Mouse (Mus musculus): ENCODE measurements around the gene Plppr4.

The Plppr4 gene

GRCm38 (mm10) chr3:117360528-117360927, at the start of gene Plppr4:
Plppr4 (minus strand) TSS chr3:117360876.
- DNase-seq (ENCODE audit: low spot score) = no peak

- no peak for DNase-seq (ENCODE audit: low spot score)
Measured at GRCm38 (mm10) chr3:117405821-117406220, 45.1 kb upstream of the Plppr4 start.

- no peak for DNase-seq (ENCODE audit: low spot score)
Measured at GRCm38 (mm10) chr3:117403740-117404139, 43.1 kb upstream of the Plppr4 start.

GRCm38 (mm10) chr3:117366041-117366440, 5.4 kb upstream of the Plppr4 start:
- DNase-seq (ENCODE audit: low spot score) = no peak

GRCm38 (mm10) chr3:117359686-117360521, 772 bp downstream of the Plppr4 start:
- DNase-seq (ENCODE audit: low spot score) = no peak

- no peak for DNase-seq (ENCODE audit: low spot score)
Measured at GRCm38 (mm10) chr3:117358981-117359628, 1.6 kb downstream of the Plppr4 start.

GRCm38 (mm10) chr3:117357367-117357766, 3.3 kb downstream of the Plppr4 start:
- DNase-seq (ENCODE audit: low spot score) = no peak

GRCm38 (mm10) chr3:117353940-117354339, 6.7 kb downstream of the Plppr4 start:
- DNase-seq (ENCODE audit: low spot score) = no peak

- DNase-seq (ENCODE audit: low spot score) = no peak
Measured at GRCm38 (mm10) chr3:117346351-117346750, 14.3 kb downstream of the Plppr4 start.

GRCm38 (mm10) chr3:117331502-117331901, 29.2 kb downstream of the Plppr4 start:
- DNase-seq (ENCODE audit: low spot score) = no peak

- DNase-seq (ENCODE audit: low spot score) = no peak
Measured at GRCm38 (mm10) chr3:117329485-117329884, 31.2 kb downstream of the Plppr4 start.

GRCm38 (mm10) chr3:117326551-117326950, 34.1 kb downstream of the Plppr4 start:
- DNase-seq (ENCODE audit: low spot score) = no peak

GRCm38 (mm10) chr3:117319671-117320070, 41.0 kb downstream of the Plppr4 start:
- no peak for DNase-seq (ENCODE audit: low spot score)

GRCm38 (mm10) chr3:117313339-117313738, 47.3 kb downstream of the Plppr4 start:
- DNase-seq (ENCODE audit: low spot score) = no peak

GRCm38 (mm10) chr3:117312097-117312496, 48.6 kb downstream of the Plppr4 start:
- no peak for DNase-seq (ENCODE audit: low spot score)

GRCm38 (mm10) chr3:117310801-117311368, 49.8 kb downstream of the Plppr4 start:
- no peak for DNase-seq (ENCODE audit: low spot score)

GRCm38 (mm10) chr3:117309580-117309910, 51.1 kb downstream of the Plppr4 start:
- no peak for DNase-seq (ENCODE audit: low spot score)

- no peak for DNase-seq (ENCODE audit: low spot score)
Measured at GRCm38 (mm10) chr3:117308895-117309579, 51.6 kb downstream of the Plppr4 start.

- no peak for DNase-seq (ENCODE audit: low spot score)
Measured at GRCm38 (mm10) chr3:117307555-117307954, 53.1 kb downstream of the Plppr4 start.

GRCm38 (mm10) chr3:117304037-117304436, 56.6 kb downstream of the Plppr4 start:
- no peak for DNase-seq (ENCODE audit: low spot score)

- DNase-seq (ENCODE audit: low spot score) = no peak
Measured at GRCm38 (mm10) chr3:117300735-117301271, 59.9 kb downstream of the Plppr4 start.

- no peak for DNase-seq (ENCODE audit: low spot score)
Measured at GRCm38 (mm10) chr3:117297735-117298134, 62.9 kb downstream of the Plppr4 start.

Data from T-cell, adult 2 months (primary cell).